Mouse (Mus musculus) kidney, adult 8-10 months (tissue): ENCODE data around the gene Plekhg2.
"Not testable (repeated sequence)": the region's sequence is repeated elsewhere in the genome, so short reads cannot be mapped to it uniquely, and the experiment has no call there.

ENCODE experiments used
- DNase-seq, 2 experiments: peaks; one replicate each; pipeline ENCODE4 v3.0.0; 2022

Gene Plekhg2

DNA sequence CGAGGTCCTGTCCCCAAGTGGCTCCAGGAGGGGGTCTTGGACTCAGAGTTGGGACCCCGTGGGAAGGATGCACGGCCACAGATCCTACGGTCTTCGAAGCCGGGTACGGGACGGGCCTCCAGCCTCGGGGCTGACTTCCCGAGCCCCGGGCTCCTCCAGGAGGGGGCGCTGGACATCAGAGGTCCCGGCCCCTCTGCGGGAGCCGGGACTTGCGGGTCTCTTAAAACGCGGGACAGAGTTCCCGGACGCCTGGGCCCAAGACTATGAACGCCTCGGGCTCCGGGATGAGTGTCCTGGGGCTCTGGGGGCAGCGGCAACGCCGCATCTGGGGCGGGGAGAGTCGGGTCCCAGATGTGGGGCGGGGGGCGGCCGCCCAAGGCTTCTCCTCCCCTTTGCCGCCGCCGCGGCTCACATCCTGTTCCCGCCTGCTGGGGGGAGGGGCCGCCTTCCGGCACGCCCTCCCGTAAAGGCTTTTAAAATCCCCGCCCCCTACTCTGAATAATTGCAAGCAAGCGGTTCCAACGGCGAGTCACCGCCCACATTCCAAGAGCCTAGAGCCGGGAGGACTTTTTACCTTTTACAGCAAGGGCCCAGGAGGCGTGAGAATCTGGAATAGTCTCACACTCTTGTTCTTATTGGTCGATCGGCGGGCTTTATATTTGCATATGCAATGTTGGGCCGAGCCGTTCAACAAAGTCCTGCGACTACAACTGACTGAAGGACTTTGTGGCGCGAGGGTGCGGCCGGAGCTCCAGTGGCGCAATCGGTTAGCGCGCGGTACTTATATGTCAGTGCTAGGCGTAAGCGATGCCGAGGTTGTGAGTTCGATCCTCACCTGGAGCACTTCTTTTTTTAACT is at the start of gene Plekhg2:
Gene Plekhg2, minus strand, starts transcription at position 349 of the 858 bp plus-strand sequence.
- peak; percentile 100 for DNase-seq

DNA sequence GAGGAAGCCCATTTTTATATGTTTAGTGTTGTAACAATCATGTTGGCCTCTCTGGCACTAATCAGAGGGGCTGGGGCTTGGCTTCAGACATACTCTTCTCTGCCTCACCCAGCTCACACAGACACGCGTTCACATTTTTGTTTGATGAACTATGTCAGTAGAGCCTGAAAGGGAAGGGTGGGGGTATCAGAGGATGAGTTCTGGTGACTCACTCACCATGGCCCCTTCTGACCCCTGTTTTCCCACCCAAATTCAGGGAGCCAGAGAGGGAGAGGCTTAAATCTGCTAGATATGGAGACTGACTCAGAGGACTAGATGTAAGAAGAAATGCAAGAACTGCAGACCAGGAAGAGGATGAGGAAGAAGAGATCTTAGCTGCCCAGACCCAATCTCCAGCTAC is 47.0 kb upstream of the Plekhg2 start:
- DNase-seq = no peak

GRCm38 (mm10) chr7:28418096-28418670 is 45.8 kb upstream of the Plekhg2 start:
- peak; percentile 66 to 79 for DNase-seq

DNA sequence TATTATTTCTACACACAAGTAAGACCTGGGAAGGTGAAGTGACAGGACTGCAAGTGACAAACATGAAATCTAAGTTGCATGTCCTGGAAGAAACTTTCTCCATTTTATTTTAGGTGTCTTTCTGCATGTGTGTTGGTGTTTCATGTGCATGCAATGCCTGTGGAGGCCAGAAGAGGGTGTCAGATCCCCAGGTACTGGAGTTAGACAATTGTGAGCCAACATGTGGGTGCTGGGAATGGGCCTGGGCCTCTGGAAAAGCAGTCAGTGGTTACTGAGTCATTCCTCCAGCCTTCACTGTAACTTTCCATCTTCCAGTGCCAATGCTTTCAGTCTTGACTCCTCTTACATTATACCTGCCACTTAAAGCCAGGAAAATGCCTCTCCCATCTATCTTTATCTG is 45.0 kb upstream of the Plekhg2 start:
- DNase-seq = no peak

- no peak for DNase-seq
These were observed 40.4 kb upstream of the Plekhg2 start for GRCm38 (mm10) chr7:28412826-28413225.

GRCm38 (mm10) chr7:28410841-28411475 is 38.6 kb upstream of the Plekhg2 start:
- DNase-seq = peak; percentile 53 to 67

GRCm38 (mm10) chr7:28401942-28402341 is 29.5 kb upstream of the Plekhg2 start:
- no peak for DNase-seq

- DNase-seq = no peak
These were observed 28.6 kb upstream of the Plekhg2 start for GRCm38 (mm10) chr7:28401030-28401429.

DNA sequence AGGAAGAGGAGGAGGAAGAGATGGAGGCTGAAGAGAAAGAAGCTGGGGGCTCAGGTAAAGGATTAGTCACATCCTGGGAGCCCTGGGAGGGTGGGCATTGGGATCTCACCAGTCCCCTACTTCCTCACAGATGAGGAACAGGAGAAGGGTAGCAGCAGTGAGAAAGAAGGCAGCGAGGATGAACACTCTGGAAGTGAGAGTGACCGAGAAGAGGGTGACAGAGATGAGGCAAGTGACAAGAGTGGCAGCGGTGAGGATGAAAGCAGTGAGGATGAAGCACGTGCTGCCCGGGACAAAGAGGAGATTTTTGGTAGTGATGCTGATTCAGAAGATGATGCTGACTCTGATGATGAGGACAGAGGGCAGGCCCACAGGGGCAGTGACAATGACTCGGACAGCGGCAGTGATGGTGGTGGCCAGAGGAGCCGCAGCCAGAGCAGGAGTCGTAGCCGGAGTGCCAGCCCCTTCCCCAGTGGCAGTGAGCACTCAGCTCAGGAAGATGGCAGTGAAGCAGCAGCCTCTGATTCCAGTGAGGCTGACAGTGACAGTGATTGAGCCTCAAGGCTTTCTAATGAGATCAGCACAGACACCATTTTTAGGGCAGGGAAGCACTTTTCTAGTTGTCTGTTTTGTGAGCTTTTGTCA is 26.4 kb upstream of the Plekhg2 start:
- DNase-seq = no peak

GRCm38 (mm10) chr7:28398000-28398399 is 25.6 kb upstream of the Plekhg2 start:
- DNase-seq = peak in 1 of 2 experiments; percentile 32

DNA sequence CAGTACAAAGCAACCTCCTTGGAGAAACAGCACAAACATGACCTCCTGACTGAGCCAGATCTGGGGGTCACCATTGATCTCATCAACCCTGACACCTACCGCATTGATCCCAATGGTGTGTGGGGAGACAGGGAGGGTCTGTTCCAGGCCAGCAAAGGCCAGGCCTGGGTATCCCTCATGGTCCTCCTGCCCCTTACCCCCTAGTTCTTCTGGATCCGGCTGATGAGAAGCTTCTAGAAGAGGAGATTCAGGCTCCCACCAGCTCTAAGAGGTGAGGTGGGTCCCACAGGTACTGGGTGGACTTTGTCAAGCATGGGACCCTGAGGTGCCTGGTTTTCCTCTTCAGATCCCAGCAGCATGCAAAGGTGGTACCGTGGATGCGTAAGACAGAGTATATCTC is 23.0 kb upstream of the Plekhg2 start:
- no peak for DNase-seq

DNA sequence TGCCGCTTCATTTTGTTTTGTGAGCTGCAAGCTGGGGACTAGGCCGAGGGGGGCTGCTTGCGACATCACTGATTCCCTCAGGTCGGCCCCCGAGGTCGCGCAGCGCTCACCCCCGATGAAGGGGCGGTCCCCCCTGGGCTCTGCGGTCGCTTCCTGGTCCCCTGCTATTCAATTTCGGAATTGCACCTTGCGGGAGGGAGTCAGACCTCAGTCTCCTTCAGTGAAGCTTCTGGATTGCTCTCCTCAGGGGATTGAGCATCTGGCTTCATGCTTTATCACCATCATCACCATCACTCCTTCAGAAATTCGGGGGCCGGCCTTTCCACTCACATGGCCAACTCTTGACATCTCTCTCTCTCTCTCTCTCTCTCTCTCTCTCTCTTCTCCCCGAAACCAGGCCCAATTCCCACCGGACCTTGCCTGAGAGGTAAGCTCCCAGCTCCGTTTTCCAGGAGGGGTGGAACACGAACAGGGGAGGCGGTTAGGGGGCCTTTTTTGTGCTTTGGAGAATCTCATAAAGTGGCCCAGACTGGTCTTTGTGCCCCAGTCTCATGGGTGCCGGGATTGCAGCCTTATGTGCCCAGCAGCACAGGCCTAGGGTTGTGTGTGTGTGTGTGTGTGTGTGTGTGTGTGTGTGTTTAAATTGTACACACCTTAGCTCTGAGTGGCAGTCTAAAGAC is 21.0 kb upstream of the Plekhg2 start:
- no peak for DNase-seq

DNA sequence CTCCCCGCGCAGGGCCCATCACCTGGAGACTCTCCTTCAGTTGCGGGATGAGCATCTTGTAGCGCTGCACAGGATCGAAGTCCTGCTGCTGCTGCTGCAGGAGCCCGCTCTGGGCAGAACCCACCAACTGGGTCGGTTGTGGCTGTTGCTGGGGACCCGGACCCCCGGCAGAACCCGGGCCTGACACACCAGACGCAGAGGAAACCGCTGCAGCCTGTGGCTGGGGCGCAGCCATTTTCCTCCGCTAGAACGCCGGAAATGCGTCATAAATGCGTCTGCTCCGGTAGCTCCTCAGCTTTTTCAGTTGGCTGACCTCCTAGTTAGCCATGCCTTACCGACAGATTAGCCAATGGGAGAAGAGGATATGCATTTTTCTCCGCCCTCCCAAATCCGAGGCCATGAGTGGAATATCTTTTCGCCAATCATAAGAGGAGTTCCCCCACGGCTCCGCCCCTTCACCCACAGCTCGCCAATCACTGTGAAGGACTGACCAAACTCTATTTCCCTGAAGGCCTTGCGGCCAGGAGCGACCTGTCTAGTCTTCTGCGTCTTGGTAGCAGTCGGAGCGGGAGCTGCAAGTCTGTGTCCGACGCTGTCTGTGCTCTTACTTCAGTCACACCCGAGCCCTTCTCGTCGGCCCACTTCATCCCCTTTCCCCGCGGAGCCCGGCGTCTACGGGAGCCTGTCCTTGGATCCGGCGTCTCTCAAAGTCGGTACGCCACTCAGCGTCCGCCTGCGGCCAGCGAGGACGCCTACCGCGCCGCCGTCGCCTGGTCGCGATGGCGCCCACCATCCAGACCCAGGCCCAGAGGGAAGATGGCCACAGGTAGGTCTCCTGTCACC is 20.3 kb upstream of the Plekhg2 start, which contains the start of the genes Med29 and Paf1:
Gene Med29, minus strand, starts transcription at position 280 of the 843 bp plus-strand sequence.
Gene Paf1, plus strand, starts transcription at position 523 of the 843 bp plus-strand sequence.
- peak; percentile 99 for DNase-seq

DNA sequence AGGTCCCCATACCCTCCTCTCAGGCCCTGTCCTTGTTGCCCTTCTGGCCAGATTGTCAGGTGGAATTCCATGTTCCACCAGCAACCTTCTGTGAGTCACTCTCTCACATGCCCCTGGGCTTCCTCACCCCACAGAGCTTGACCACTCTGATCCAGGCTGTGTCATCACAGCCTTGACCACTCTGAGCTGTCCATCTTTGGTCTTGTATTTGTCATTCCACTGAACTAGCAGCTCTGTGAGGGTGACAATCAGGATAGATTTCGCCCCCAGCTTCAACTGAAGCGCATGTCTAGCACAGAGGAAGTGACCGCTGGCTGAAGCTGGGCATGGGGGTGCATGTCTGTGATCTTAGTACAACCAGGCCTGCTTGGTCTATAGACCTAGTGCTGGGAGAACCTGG is 17.9 kb upstream of the Plekhg2 start:
- no peak for DNase-seq

DNA sequence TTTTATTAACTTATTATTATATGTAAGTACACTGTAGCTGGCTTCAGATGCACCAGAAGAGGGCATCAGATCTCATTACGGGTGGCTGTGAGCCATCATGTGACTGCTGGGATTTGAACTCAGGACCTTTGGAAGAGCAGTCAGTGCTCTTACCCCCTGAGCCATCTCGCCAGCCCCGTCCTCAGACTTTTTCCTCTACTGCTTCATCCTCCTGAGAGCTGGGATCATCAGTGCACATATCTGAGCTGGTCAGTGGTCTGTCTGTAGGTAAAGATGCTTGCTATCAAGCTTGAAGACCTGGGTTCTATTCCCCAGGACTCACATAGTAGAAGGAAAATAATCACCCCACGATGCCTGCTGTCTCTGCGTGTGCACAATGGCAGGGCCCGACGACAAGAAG is 15.0 kb upstream of the Plekhg2 start:
- DNase-seq = not testable (repeated sequence)

GRCm38 (mm10) chr7:28386877-28387276 is 14.5 kb upstream of the Plekhg2 start:
- not testable (repeated sequence) for DNase-seq

DNA sequence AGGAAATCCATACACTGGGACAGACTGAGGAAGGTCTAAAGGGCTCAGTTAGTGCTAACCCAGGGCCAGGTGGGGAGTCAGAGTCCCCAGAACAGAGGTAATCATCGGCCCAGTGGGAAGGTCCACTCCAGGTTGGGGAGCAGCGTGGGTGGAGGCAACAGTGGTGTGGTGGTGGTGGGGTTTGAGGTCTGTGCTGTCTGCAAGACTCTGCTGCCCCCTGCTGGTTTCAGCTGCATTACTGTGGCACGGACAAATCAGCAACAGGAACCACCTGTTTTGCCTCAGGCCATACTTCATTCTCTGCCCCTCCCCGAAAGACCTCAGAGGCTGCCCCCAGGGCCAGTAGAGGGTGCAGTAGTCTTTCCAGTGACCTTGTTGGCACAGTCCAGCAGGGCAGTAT is 14.1 kb upstream of the Plekhg2 start:
- DNase-seq = peak; percentile 80 to 88

DNA sequence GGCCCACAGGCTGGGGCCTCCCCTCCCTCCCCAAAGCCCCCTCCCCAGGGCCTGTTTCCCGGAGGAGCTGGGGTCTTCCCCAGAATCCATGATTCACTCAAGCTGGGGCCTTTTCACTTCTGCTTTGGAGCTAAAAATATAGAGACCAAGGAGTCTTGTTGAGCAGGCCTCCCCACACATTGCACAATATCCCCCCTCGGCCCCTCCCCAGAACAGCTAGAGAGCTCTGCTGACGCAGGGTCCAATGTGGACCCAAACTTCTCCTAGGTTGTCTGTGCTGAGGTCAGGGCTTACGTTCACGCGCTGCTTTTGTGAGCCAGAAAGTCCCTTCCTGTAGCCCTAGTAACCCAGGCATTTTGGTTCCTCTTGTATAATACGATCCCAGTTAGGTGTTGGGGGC is 13.6 kb upstream of the Plekhg2 start:
- no peak for DNase-seq

DNA sequence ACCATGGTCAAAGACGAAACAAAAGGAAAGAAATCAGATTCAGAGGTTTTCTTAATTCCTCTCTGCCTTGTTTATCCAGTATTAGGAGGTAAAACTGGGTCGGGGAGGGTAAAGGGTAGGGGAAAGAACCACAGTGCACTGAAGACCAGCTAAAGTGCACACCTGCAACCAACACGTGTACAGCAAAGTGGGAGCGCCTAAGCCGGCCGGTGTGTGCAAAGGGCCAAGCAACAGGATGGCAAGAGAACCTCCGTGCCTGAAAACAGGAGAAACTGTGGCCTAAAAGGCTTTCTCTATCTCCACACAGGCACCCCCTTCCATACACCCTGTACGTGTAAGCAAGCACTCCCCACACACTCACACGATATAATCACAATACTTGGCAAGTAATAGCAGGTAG is 12.8 kb upstream of the Plekhg2 start:
- DNase-seq = no peak

GRCm38 (mm10) chr7:28384162-28384561 is 11.8 kb upstream of the Plekhg2 start:
- no peak for DNase-seq

DNA sequence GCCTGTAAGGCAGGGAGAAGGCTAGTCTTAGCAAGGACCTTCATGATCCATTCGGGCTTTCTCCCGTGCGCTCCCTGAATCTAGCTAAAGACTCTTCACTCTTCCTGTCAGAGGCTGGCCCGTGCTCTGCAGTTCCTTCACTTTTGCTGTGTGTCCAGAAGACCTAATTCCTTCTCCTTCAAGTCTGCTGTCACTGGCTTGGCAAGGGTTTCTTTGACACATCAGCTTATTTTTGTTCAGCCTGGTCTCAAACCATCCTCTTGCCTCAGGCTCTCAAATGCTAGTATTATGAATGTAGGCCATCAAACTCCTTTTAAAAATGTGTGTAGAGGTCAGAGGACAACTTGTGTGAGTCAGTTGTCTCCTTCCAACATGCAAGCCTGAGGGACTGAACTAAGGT is 11.2 kb upstream of the Plekhg2 start:
- DNase-seq = no peak

DNA sequence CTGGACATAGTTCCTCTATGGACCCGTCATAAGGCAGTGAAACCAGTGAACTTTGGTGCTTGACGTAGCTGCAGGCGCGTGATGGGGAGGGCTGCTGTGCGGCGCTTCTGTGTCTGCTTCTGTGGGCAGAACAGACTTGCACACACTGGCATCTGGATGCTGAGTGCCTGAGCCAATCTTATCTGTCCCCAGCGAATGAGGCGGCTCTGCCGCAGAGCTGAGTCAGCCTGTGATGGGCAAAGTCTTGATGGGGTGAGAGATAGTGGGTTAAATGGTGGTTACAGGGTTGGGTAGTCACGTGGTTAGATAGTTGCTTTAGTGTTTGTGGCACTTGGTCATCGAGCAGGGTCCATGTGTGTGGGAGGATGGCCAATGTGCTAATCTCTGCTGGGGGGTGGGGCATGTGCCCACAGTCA is 10.6 kb upstream of the Plekhg2 start:
- peak; percentile 74 to 77 for DNase-seq
